Mouse (Mus musculus) liver, postnatal 0 days (tissue): ENCODE measurements around the gene 5730507C01Rik. TPM values are rescaled to one million over a fixed set of nuclear protein-coding genes. Genes with fewer than 3 reads are reported as not detected.
"Not testable (repeated sequence)": the region's sequence is repeated elsewhere in the genome, so short reads cannot be mapped to it uniquely, and the experiment has no call there.

ENCODE experiments used
- ATAC-seq: fragments of 200-750 bp; cut with Nextera tagmentation; 2 replicates; pipeline ENCODE4 v1.8.0; 2017; ENCODE audit warnings: mild to moderate bottlenecking, moderate library complexity
- DNase-seq: peaks from one replicate; pipeline ENCODE4 v3.0.0-alpha.2; 2016
- H3K27ac ChIP-seq: fragments of 300-500 bp; sonication (generic); 2 replicates; pipeline ENCODE4 v1.5.1; 2014; ENCODE audit warnings: antibody characterized with exemption, moderate library complexity, mild to moderate bottlenecking, low read depth
- H3K27me3 ChIP-seq: fragments of 300-500 bp; sonication (generic); 2 replicates; pipeline ENCODE4 v1.6.1; 2014; ENCODE audit warnings: low read length, control low read depth, mixed read lengths; ENCODE audit not compliant: insufficient read depth
- H3K36me3 ChIP-seq: fragments of 300-500 bp; sonication (generic); replicated peaks from 2 replicates; pipeline ENCODE4 v1.6.1; 2014; ENCODE audit warnings: mild to moderate bottlenecking, control low read depth, low read length, moderate library complexity, mixed read lengths; ENCODE audit not compliant: insufficient read depth
- H3K4me1 ChIP-seq: fragments of 300-500 bp; sonication (generic); 2 replicates; pipeline ENCODE4 v1.6.1; 2014; ENCODE audit warnings: antibody characterized with exemption, mild to moderate bottlenecking, control low read depth; ENCODE audit not compliant: insufficient read depth
- H3K4me2 ChIP-seq: fragments of 300-500 bp; sonication (generic); 2 replicates; pipeline ENCODE4 v1.6.1; 2014; ENCODE audit warnings: low read depth, mild to moderate bottlenecking, low read length, moderate library complexity, mixed read lengths
- H3K4me3 ChIP-seq: fragments of 300-500 bp; sonication (generic); 2 replicates; pipeline ENCODE4 v1.5.1; 2014; ENCODE audit warnings: low read depth, low read length
- H3K9ac ChIP-seq: fragments of 300-500 bp; sonication (generic); replicated peaks from 2 replicates; pipeline ENCODE4 v1.6.1; 2014; ENCODE audit warnings: mild to moderate bottlenecking, moderate library complexity
- H3K9me3 ChIP-seq: fragments of 300-500 bp; sonication (generic); 2 replicates; pipeline ENCODE4 v1.6.1; 2016; ENCODE audit warnings: mild to moderate bottlenecking, control low read depth, low read length, mixed read lengths
- CTCF ChIP-seq: sonication (generic); IDR thresholded peaks from 2 replicates; pipeline ENCODE4 v1.5.1; 2016; ENCODE audit warnings: antibody characterized with exemption, low read depth
- EP300 ChIP-seq: IDR thresholded peaks from 2 replicates; pipeline ENCODE4 v1.6.1; 2016; ENCODE audit warnings: antibody characterized with exemption, low read depth, mild to moderate bottlenecking
- WGBS: fragments of 180-500 bp; shearing (Covaris S2); extraction: QIAGEN DNeasy Blood & Tissue Kit; methylation state at CpG from one replicate; pipeline ENCODE4 v1.1.7; 2014; ENCODE audit not compliant: insufficient replicate concordance; 5-methylcytosine and 5-hydroxymethylcytosine counted together
- polyA plus RNA-seq: library from polyadenylated mRNA; unstranded; fragments of >200 nt; fragmentation: Nextera tagmentation; extraction: Ambion mirVana; gene quantifications from 2 replicates; pipeline ENCODE4 v1.2.1, GENCODE M21; 2015

5730507C01Rik gene
- 0.17 and 0.21 TPM in 2 replicates for polyA plus RNA-seq

DNA sequence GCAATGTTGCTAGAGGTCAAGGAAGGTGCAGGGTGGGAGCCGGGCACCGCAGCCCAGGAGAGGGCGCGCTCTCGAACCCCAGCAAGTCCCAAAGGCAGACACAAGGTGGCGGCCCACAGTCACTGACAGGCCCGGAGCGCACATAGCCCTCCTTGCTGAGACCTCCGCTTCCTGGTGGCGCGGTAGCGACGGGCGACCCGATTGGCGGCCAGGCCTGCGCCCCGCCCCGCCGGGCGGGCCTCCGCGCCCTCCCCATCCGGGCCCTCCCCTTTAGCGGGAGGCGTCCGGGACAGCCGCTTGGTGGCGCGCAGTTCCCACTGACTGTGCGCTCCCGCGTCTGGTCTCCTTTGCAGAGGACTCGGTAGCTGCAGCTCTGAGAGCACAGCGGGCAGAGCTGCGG, at the start of gene 5730507C01Rik:
Gene 5730507C01Rik (plus strand): TSS at position 340 of the 400 bp plus-strand sequence.
- no peaks in the 10 kb centered on the region for H3K9me3 ChIP-seq
- H3K9ac ChIP-seq, result no peak within 1 kb of the TSS
- TF ChIP-seq CTCF (no peak; the same call in 1 of the 2 replicates), EP300 (no peak)
- 5% methylated on average over 33 of the region's 36 CpGs for WGBS
- no peaks in the 10 kb centered on the region for H3K4me1 ChIP-seq
- peak within 1 kb of the TSS; percentile 31 for H3K4me3 ChIP-seq
- no peak for ATAC-seq
- no peak within 1 kb of the TSS for H3K27ac ChIP-seq
- H3K36me3 ChIP-seq, result no peaks in the 10 kb centered on the region
- peak; percentile 24 for DNase-seq
- no peaks in the 10 kb centered on the region for H3K27me3 ChIP-seq
- peak within 1 kb of the TSS; percentile 19; the same call in 1 of the 2 replicates for H3K4me2 ChIP-seq

DNA sequence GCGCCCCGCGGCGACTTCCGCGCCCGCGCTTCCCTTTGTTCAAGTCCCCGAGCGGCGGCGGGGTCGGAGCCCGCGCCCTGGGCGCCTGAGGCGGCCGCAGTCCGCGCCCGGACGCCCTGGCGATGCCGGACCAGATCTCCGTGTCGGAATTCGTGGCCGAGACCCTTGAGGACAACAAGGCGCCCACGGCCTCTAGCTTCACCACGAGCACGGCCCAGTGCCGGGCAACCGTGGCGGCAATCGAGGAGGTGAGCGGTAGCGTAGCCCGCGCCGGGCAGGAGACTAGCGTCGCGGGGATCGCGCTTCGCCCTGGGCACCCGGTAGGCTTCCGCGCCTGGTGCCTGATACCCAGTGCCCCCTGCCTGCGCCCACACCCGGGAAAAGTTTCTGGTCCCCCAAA, 306 bp downstream of the 5730507C01Rik start:
- not testable (repeated sequence) for H3K27me3 ChIP-seq, H3K9ac ChIP-seq, H3K27ac ChIP-seq, H3K4me1 ChIP-seq, H3K9me3 ChIP-seq, H3K36me3 ChIP-seq, ATAC-seq
- 5% methylated on average over 39 of the region's 52 CpGs for WGBS
- H3K4me3 ChIP-seq, result peak overlapping the region; percentile 31
- H3K4me2 ChIP-seq, result peak overlapping the region; percentile 19; the same call in 1 of the 2 replicates
- peak; percentile 10 for DNase-seq

DNA sequence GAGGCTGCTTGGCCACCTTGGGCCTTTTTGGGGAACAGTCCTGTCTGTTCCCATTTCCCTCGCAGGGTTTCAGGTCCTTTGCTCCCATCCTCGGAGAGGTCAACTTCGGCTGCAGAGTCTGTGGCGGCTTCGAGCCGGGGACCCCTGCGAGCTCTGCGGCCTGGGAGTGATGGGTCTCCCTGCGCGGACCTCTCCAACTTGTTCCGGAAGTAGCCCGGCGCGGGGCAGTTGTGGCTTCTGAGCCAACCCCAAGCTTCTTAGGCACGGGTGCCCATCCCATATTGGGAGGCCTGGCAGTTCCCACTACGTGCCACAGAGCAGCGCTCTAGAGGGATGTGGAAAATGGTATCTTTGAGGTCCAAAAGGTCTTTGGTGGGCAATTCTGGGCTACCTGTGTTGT, 767 bp downstream of the 5730507C01Rik start:
- H3K27me3 ChIP-seq, H3K36me3 ChIP-seq, H3K4me3 ChIP-seq, H3K27ac ChIP-seq, ATAC-seq, H3K9me3 ChIP-seq, H3K9ac ChIP-seq, H3K4me2 ChIP-seq, H3K4me1 ChIP-seq, DNase-seq: not testable (repeated sequence)
- WGBS, result 17% methylated on average over 13 of the region's 17 CpGs
